Mouse (Mus musculus) gastrocnemius, postnatal 25 days (tissue): ENCODE measurements at regions not wholly inside any gene's neighbourhood (a gene's known extent, or its start where the extent isn't known, plus 50 kb on each side); places are given as distances from the start of the nearest gene placed in this dataset.

Source experiments
- DNase-seq: peaks from one replicate; pipeline ENCODE4 v3.0.0; 2022

GRCm38 (mm10) chr9:113085281-113085810 is 622.7 kb downstream of the Pdcd6ip start:
- DNase-seq = no peak

DNA sequence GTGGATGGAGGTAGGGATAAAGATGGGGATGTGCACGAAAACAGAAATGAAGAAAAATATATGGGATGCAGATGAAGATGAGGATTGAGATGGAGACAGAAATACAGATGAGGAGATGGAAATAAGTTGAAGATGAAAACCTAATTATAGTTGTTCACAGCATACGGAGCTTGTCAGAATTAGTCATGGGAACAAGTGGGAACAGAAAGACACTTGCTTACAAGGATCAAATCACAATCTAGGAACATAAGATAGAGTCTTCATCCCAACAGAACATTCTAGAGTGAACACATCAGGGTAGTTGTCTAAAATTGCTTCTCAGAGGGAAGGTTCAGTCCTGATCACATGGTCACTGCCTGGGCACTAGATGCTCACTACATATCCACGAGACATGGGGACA is 633.2 kb downstream of the Pdcd6ip start:
- DNase-seq = no peak

DNA sequence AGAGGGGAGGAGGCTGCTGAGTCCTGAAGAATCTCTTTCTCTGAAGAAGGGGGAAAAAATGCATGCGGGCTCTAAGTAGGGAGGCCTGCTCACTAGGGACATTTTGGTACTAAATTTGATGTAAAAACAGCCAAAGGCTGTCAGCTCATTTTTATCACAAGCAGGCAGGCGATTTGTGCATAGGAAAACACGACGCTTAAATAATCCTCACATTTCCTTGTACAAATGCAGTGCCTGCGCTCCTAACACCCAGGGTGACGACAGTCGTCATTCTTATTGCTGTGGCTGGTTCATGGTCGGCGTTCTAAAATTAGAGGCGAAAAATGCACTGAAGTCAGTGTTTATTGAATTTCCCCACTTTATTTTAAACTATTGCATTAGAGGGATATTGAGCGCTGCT is 650.6 kb downstream of the Pdcd6ip start:
- no peak for DNase-seq

- DNase-seq = no peak
These were observed 663.4 kb downstream of the Pdcd6ip start for GRCm38 (mm10) chr9:113044556-113045178.

DNA sequence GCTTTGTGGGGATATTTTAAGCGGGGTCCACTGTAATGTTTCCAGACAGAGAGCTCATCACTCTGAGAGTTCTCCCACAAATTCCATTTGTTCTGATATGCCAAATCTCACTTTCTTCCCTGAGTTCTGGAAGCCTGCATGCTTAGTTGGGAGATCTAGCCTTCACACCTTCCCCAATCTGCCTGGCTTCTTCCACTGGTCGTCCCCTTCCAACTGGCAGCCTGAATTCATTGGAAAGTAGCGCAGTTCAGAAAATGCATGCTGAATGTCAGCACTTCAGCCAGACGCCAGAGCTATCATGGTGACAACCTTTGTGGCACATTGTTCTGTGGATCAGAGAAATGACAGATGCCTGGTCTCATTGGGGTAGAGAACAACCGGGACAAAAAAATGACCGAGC is 667.2 kb downstream of the Pdcd6ip start:
- no peak for DNase-seq

- no peak for DNase-seq
These were observed 674.1 kb downstream of the Pdcd6ip start for GRCm38 (mm10) chr9:113033996-113034395.

DNA sequence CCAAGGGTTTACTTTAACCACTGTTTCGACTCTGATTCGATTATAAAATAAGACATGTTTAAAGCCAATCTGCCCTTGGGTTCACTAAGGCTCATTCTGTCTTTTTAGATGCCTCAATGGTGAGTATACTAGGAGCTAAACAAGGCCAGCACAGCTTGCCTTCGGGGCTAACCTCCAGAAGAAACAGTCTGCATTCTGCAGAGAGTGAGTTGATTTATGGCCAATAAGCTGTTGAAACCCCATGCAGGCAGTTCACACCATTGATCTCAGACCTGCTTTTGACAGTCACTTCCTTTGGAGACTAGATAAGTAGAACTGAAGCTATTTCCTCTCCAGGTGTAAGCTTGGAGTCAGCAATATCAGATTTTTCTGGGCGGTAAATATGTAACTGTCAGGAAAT is 679.0 kb downstream of the Pdcd6ip start:
- no peak for DNase-seq

- no peak for DNase-seq
These were observed 681.2 kb downstream of the Pdcd6ip start for GRCm38 (mm10) chr9:113026904-113027193.

DNA sequence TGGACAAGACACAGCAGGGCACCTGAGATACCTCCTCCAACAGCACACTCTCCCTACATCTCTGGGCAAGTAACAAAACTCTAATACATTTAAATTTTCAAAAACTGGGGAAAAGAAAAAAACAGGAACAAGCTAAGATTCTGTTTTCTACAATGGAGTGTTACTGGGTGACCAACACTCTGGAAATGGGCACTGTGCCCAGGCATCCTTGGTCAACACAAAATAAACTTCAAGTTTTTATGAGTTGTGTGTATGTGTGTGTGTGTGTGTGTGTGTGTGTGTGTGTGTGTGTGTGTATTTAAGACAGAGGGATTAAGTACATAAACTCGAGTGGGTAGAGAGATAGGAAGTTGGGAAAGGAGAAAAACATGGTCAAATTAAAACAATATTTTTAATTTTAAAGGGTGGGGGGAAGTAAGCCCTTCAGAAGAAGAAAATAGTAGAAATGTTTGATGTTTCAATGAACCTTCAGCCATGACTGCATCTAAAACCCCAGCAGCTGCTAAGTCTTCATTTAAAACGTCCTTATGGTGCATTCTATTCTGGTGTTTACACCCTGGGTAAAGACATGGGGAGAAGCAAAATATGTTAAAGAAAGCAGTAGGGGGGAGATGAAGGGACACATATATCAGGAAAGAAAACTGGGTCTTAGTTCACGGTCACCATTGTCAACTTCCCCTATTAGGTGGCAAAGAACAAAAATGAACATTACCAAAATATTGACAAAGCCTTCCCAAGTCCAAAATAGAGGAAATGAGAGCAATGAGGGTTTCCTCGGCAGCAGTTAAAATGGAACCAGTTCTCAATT is 681.8 kb downstream of the Pdcd6ip start:
- no peak for DNase-seq

- no peak for DNase-seq
These were observed 686.0 kb downstream of the Pdcd6ip start for GRCm38 (mm10) chr9:113021866-113022645.

DNA sequence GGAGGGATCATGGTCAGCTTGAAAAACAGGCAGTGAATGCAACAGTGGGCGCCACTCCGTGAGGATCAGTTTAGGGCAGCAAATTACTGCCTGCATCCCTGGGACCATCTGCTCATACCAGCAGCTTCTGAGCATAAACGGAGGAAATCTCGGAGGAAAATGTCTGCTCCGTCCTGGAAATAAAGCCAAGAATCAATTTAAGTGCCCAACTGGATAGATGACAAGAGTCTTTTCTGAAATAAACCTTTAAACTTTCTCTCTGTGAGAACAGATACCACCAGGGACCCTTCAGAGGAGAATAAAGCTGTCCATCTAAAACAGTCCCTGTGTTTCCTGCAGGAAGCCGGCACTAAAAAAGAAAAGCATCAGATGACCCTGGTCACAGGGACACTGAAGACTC is 688.5 kb downstream of the Pdcd6ip start:
- no peak for DNase-seq

DNA sequence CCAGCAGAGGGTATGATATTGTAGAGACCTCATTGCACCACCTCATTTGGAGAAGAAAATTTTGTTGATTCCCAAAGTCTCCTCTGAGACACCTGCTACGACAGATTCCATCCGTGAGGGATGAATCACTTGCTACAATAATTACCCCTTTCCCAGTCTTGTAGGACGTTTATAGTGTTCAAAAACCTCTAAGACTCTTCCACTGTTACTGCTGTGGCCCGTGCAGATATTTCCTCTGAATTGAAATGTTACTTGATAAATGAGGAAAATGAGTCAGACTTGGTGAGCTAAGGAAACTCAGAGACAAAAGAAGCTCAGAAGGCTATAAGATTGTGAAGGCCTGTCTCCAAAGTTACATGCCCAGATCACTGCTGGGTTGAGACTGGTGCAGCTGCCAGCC is 700.0 kb downstream of the Pdcd6ip start:
- no peak for DNase-seq

- DNase-seq = no peak
These were observed 711.9 kb downstream of the Pdcd6ip start for GRCm38 (mm10) chr9:112996204-112996603.

- no peak for DNase-seq
These were observed 713.3 kb downstream of the Pdcd6ip start for GRCm38 (mm10) chr9:112994774-112995173.

- no peak for DNase-seq
These were observed 714.4 kb downstream of the Pdcd6ip start for GRCm38 (mm10) chr9:112993627-112994026.

DNA sequence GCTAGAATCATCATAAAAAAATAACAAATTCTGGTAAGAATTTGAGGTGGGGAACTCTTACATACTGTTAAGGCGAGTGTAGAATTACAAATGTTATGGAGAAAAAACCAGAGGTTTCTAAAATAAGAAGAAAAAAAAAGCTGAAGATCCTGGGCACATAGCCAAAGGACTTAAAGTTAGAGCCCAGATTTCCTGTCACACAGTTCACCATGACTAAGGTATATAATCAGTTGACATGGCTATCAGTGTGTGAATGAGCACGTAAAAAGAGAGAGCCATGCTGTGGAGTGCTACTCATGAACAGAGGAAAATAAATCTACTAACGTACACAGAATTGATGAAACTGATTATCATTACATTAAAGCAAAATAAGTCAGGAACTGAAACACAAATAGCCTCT is 715.1 kb downstream of the Pdcd6ip start:
- DNase-seq = no peak

DNA sequence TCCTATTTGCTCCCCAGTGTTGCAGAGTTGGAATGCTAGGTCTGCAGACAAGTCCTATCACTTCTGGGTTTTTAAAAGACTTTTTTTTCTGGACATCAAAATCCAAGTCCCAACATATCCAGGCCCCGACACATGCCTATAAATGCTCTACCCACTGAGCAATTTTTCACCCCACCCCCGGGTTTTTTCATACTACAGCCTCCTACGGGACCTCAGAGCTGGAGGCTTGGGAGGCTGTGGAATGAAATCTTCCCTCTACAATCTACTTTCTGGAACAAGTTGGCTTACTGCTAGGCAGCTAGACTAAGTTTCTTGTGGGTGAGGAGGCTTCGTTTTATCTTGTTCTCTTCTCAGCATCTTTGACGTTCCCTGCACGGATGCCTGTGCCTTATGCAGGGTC is 724.7 kb downstream of the Pdcd6ip start:
- DNase-seq = no peak

GRCm38 (mm10) chr9:112951567-112951966 is 715.8 kb upstream of the Arpp21 start:
- no peak for DNase-seq

DNA sequence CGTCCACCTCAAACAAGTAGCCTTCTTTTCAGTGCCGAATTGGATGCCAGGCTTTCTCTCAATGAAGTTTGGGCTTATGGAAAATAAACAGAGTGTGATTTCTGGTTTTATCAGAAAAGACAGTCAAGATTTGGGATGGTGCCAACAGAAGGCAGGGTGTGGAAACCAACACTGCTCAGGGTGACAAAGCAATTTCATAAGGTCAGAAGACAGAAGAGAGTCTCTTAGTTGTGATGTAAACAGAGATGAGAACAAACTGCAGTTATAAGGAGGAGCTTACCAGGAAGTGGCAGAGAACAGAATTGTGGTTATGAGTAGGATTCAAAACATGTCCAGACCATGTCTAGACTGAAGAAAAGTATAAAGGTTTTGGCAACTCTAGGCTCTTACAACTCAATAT is 714.3 kb upstream of the Arpp21 start:
- no peak for DNase-seq

DNA sequence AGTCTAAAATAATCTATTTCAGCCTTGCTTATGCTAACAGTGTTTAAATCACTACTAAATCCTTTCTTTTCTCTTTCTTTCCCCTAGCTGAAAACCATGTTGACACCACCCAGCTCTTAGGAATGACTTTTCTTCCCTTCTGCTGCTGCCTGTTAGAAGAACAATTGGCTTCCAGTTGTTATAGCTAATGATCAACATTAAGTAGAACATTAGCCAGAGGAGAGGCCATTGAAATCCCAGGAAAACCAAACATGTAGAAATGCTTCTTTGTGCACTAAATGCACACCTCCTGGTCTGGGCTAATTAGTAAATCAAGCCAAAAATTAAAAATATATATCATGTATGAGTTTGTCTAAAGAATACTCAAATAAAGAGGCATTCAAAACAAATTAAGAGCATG is 703.0 kb upstream of the Arpp21 start:
- DNase-seq = no peak

DNA sequence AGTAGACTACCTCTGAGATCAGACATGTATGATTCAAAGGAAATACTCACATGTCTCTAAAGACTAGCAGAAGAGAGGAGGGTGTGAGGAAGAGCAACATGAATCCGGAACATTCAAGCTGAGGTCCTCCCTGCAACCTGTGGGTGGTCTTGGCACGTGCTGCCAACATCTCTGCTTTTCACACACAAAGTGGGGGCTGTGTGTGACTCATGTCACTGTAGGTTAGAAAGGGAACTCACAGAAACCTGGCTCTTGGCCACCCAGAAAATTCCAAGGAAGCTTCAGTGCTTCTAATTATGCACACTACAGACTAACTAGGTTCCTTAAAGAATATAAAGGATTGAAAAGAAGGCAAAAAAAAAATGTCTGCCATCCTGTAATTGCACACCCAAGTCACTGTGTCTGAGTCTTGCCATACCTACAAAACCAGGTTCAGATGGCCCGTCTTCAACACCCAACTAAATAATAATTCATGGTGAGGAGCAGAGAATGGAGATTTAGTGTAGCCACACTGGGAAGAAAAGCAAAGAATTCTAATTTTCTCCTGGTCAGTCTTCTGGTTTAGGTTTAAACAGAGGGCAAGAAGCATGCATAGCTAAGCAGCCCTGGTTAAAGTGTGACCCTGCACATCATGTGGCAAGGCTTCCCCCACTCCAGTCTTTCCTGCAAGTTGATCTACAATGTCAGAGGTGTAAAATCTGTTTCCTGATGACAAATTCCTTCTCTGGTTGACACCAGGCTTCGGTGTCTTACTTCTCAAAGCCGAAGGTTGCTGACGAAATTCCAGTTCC is 673.8 kb upstream of the Arpp21 start:
- DNase-seq = no peak

DNA sequence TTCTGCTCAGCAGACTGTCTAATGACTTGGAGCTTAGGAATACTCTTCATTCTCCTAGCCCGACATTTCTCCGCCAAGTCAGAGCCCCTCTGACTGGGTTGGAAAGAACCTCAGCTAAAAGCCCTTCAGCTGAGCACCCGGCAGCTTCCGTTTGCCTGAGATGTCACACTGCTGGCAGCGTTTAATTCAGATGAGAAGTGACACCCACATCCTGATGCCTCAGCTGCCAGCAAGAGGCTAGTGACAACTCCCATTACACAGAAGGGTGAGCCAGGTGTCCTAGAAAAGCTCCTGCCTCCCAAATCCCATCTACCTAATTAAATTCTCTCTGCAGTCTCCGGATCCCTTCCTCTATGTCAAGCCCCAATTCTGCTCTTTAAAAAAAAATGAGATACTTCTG is 670.2 kb upstream of the Arpp21 start:
- no peak for DNase-seq
